Mouse (Mus musculus) forebrain, embryonic 16.5 days (tissue): ENCODE data around the gene Tdrd7. TPM values are rescaled to one million over a fixed set of nuclear protein-coding genes. Genes with fewer than 3 reads are reported as not detected.

Experiments used
- ATAC-seq: fragments of 200-750 bp; cut with Nextera tagmentation; 2 replicates; pipeline ENCODE4 v1.8.0; 2017; ENCODE audit warnings: mild to moderate bottlenecking, moderate library complexity
- H3K27ac ChIP-seq: fragments of 300-500 bp; sonication (generic); 2 replicates; pipeline ENCODE4 v1.5.1; 2014; ENCODE audit warnings: low read length, control low read depth
- H3K27me3 ChIP-seq: fragments of 300-500 bp; sonication (generic); replicated peaks from 2 replicates; pipeline ENCODE4 v1.6.1; 2014; ENCODE audit warnings: low read length; ENCODE audit not compliant: control insufficient read depth, insufficient read depth
- H3K36me3 ChIP-seq: fragments of 300-500 bp; sonication (generic); 2 replicates; pipeline ENCODE4 v1.6.1; 2014; ENCODE audit not compliant: control insufficient read depth, insufficient read depth
- H3K4me1 ChIP-seq: fragments of 300-500 bp; sonication (generic); replicated peaks from 2 replicates; pipeline ENCODE4 v1.6.1; 2014; ENCODE audit warnings: low read length; ENCODE audit not compliant: control insufficient read depth, insufficient read depth
- H3K4me2 ChIP-seq: fragments of 300-500 bp; sonication (generic); 2 replicates; pipeline ENCODE4 v1.6.1; 2014; ENCODE audit warnings: mild to moderate bottlenecking, low read length, control low read depth
- H3K4me3 ChIP-seq: fragments of 300-500 bp; sonication (generic); replicated peaks from 2 replicates; pipeline ENCODE4 v1.5.1; 2014; ENCODE audit warnings: mild to moderate bottlenecking, low read length, control low read depth
- H3K9ac ChIP-seq: fragments of 300-500 bp; sonication (generic); replicated peaks from 2 replicates; pipeline ENCODE4 v1.6.1; 2014; ENCODE audit warnings: low read depth, low read length, control low read depth
- H3K9me3 ChIP-seq: fragments of 300-500 bp; sonication (generic); 2 replicates; pipeline ENCODE4 v1.6.1; 2016; ENCODE audit warnings: low read length; ENCODE audit not compliant: control insufficient read depth
- WGBS: fragments of 180-500 bp; shearing (Covaris S2); extraction: QIAGEN DNeasy Blood & Tissue Kit; methylation state at CpG from one replicate; pipeline ENCODE4 v1.1.7; 2014; 5-methylcytosine and 5-hydroxymethylcytosine counted together
- polyA plus RNA-seq: library from polyadenylated mRNA; unstranded; fragments of >200 nt; fragmentation: Nextera tagmentation; extraction: Ambion mirVana; gene quantifications from 2 replicates; pipeline ENCODE4 v1.2.1, GENCODE M21; 2015

Tdrd7 gene
- polyA plus RNA-seq, 1 experiment from 2014 or later = 20.9 TPM

- WGBS = 64% methylated on average over 6 of the region's 6 CpGs
- Histone ChIP-seq H3K4me1 (no peaks in the 10 kb centered on the region), H3K27ac (no peak overlapping the region), H3K4me3 (no peak overlapping the region), H3K9me3 (no peaks in the 10 kb centered on the region), H3K27me3 (no peaks in the 10 kb centered on the region), H3K9ac (no peak overlapping the region), H3K4me2 (no peak overlapping the region), H3K36me3 (no peaks in the 10 kb centered on the region)
- no peak for ATAC-seq
Observed at GRCm38 (mm10) chr4:46069851-46070482, 104.8 kb downstream of the Tdrd7 start.

- Histone ChIP-seq H3K27me3 (no peaks in the 10 kb centered on the region), H3K9ac (no peak overlapping the region), H3K36me3 (no peaks in the 10 kb centered on the region), H3K9me3 (no peaks in the 10 kb centered on the region), H3K4me2 (no peak overlapping the region), H3K27ac (no peak overlapping the region), H3K4me1 (no peaks in the 10 kb centered on the region), H3K4me3 (no peak overlapping the region)
- 84% methylated on average over 6 of the region's 6 CpGs for WGBS
- ATAC-seq = no peak
Observed at GRCm38 (mm10) chr4:46072631-46073030, 107.5 kb downstream of the Tdrd7 start.

GRCm38 (mm10) chr4:46073736-46074135 lies 108.6 kb downstream of the Tdrd7 start:
- Histone ChIP-seq H3K27me3 (no peaks in the 10 kb centered on the region), H3K27ac (no peak overlapping the region), H3K4me2 (no peak overlapping the region), H3K9me3 (no peaks in the 10 kb centered on the region), H3K9ac (no peak overlapping the region), H3K4me1 (no peaks in the 10 kb centered on the region), H3K36me3 (no peaks in the 10 kb centered on the region), H3K4me3 (no peak overlapping the region)
- no peak for ATAC-seq
- 30% methylated on average over 4 of the region's 4 CpGs for whole genome bisulfite sequencing

GRCm38 (mm10) chr4:46075664-46076063 lies 110.5 kb downstream of the Tdrd7 start:
- no peaks in the 10 kb centered on the region for H3K36me3 ChIP-seq
- no peak overlapping the region for H3K27ac ChIP-seq
- no peak for ATAC-seq
- H3K4me1 ChIP-seq = no peaks in the 10 kb centered on the region
- 85% methylated on average over 3 of the region's 3 CpGs for WGBS
- H3K9me3 ChIP-seq = no peaks in the 10 kb centered on the region
- H3K4me2 ChIP-seq = no peak overlapping the region
- H3K9ac ChIP-seq = no peak overlapping the region
- no peaks in the 10 kb centered on the region for H3K27me3 ChIP-seq
- H3K4me3 ChIP-seq = no peak overlapping the region

- H3K27me3 ChIP-seq = no peaks in the 10 kb centered on the region
- no peaks in the 10 kb centered on the region for H3K9me3 ChIP-seq
- ATAC-seq = no peak
- no peak overlapping the region for H3K4me3 ChIP-seq
- WGBS = 61% methylated on average over 2 of the region's 2 CpGs
- H3K4me1 ChIP-seq = no peaks in the 10 kb centered on the region
- H3K4me2 ChIP-seq = no peak overlapping the region
- no peaks in the 10 kb centered on the region for H3K36me3 ChIP-seq
- H3K9ac ChIP-seq = no peak overlapping the region
- H3K27ac ChIP-seq = no peak overlapping the region
Observed at GRCm38 (mm10) chr4:46076892-46077291, 111.8 kb downstream of the Tdrd7 start.

GRCm38 (mm10) chr4:46080261-46080660 lies 115.1 kb downstream of the Tdrd7 start:
- no peaks in the 10 kb centered on the region for H3K27me3 ChIP-seq
- H3K9me3 ChIP-seq = no peaks in the 10 kb centered on the region
- no peak overlapping the region for H3K27ac ChIP-seq
- ATAC-seq = no peak
- H3K36me3 ChIP-seq = no peaks in the 10 kb centered on the region
- no peak overlapping the region for H3K4me3 ChIP-seq
- WGBS = 89% methylated on average over 4 of the region's 4 CpGs
- no peak overlapping the region for H3K9ac ChIP-seq
- H3K4me1 ChIP-seq = no peaks in the 10 kb centered on the region
- H3K4me2 ChIP-seq = no peak overlapping the region

- H3K9me3 ChIP-seq = no peaks in the 10 kb centered on the region
- no peak for ATAC-seq
- H3K27me3 ChIP-seq = no peaks in the 10 kb centered on the region
- H3K4me2 ChIP-seq = no peak overlapping the region
- H3K4me3 ChIP-seq = no peak overlapping the region
- no peak overlapping the region for H3K9ac ChIP-seq
- no peak overlapping the region for H3K27ac ChIP-seq
- WGBS = 79% methylated on average over 11 of the region's 11 CpGs
- no peaks in the 10 kb centered on the region for H3K4me1 ChIP-seq
- no peaks in the 10 kb centered on the region for H3K36me3 ChIP-seq
Observed at GRCm38 (mm10) chr4:46082555-46082954, 117.4 kb downstream of the Tdrd7 start.

Other genes with a start within 250 kb of the Tdrd7 start
- gene Aldh1b1, start 166.3 kb upstream of the Tdrd7 start, polyA plus RNA-seq = 30.9 and 31.8 TPM in 2 replicates
- 94.2 and 109 TPM in 2 replicates for gene Igfbpl1, start 138.4 kb upstream of the Tdrd7 start, polyA plus RNA-seq
- 1.6 TPM in 2 replicates for gene Stra6l, start 116.7 kb upstream of the Tdrd7 start, polyA plus RNA-seq
- gene Ccdc180, start 75.0 kb upstream of the Tdrd7 start, polyA plus RNA-seq = 0.30 and 0.35 TPM in 2 replicates
- gene Tmod1, start 73.6 kb downstream of the Tdrd7 start, polyA plus RNA-seq = 0.52 and 0.81 TPM in 2 replicates
- gene Ncbp1, start 173.3 kb downstream of the Tdrd7 start, polyA plus RNA-seq = 98.8 and 107 TPM in 2 replicates
- 32.3 and 37.7 TPM in 2 replicates for gene Tstd2, start 173.4 kb downstream of the Tdrd7 start, polyA plus RNA-seq
- 30.0 and 33.3 TPM in 2 replicates for gene Xpa, start 231.0 kb downstream of the Tdrd7 start, polyA plus RNA-seq